Mouse (Mus musculus) cerebellum, adult 2 months (tissue): ENCODE data around the gene Lrrc73.

Experiments
- CTCF ChIP-seq: fragments of 200-500 bp; IDR thresholded peaks from 2 replicates; pipeline ENCODE4 v1.5.1; 2011; ENCODE audit warnings: low read depth, mild to moderate bottlenecking, control low read depth, low read length, moderate library complexity, borderline replicate concordance; ENCODE audit not compliant: insufficient read depth
- POLR2A ChIP-seq: fragments of 200-500 bp; IDR thresholded peaks from 2 replicates; pipeline ENCODE4 v1.6.1; 2011; ENCODE audit warnings: low read length, control low read depth, borderline replicate concordance; ENCODE audit not compliant: insufficient read depth

- no peak for TF ChIP-seq CTCF
- TF ChIP-seq POLR2A, result no peak
These were observed 50.9 kb downstream of the Lrrc73 start for GRCm38 (mm10) chr17:46304184-46304583.
